Mouse (Mus musculus) megakaryocyte-erythroid progenitor cell, adult 5-6 weeks (primary cell): ENCODE data around the gene Vasn. TPM values are rescaled to one million over a fixed set of nuclear protein-coding genes. Genes with fewer than 3 reads are reported as not detected.

Experiments used
- total RNA-seq, 2 experiments: library from RNA; stranded (forward) in 1 of 2; stranded (reverse) in 1 of 2; fragments of 200-1000, 215-1000 nt in 1 of 2; fragments of >200 nt in 1 of 2; fragmentation: Nextera tagmentation in 1 of 2; gene quantifications; 2 replicates each; pipeline ENCODE4 v1.2.3; 2014 to 2017

Gene Vasn
- total RNA-seq, 2 experiments from 2014 or later = 0.38 TPM; not detected in 1

Other genes with a start within 250 kb of the Vasn start
- 3.3 and 7.0 TPM in 2 replicates for gene Adcy9, start 219.4 kb upstream of the Vasn start, total RNA-seq (2014; fragmentation: Nextera tagmentation)
- gene Adcy9, start 219.4 kb upstream of the Vasn start, total RNA-seq (2017) = 4.7 and 6.5 TPM in 2 replicates
- gene Srl, start 98.1 kb upstream of the Vasn start, total RNA-seq (2014; fragmentation: Nextera tagmentation) = 2.3 and 9.7 TPM in 2 replicates
- gene Srl, start 98.1 kb upstream of the Vasn start, total RNA-seq (2017) = 6.9 and 9.5 TPM in 2 replicates
- 31.4 and 38.4 TPM in 2 replicates for gene Tfap4, start 80.1 kb upstream of the Vasn start, total RNA-seq (2014; fragmentation: Nextera tagmentation)
- 47.3 and 69.9 TPM in 2 replicates for gene Tfap4, start 80.1 kb upstream of the Vasn start, total RNA-seq (2017)
- gene Glis2, start 45.2 kb upstream of the Vasn start, total RNA-seq (2014; fragmentation: Nextera tagmentation) = 2.0 TPM in 1 of 2 replicates, not detected in the other
- 0.33 TPM in 1 of 2 replicates, not detected in the other for gene Glis2, start 45.2 kb upstream of the Vasn start, total RNA-seq (2017)
- gene Pam16, start 15.0 kb upstream of the Vasn start, total RNA-seq (2014; fragmentation: Nextera tagmentation) = 76.0 and 100 TPM in 2 replicates
- gene Pam16, start 15.0 kb upstream of the Vasn start, total RNA-seq (2017) = 18.2 and 24.0 TPM in 2 replicates
- gene Dnaja3, start within 50 bp of the Vasn start, total RNA-seq (2014; fragmentation: Nextera tagmentation) = 56.5 and 81.2 TPM in 2 replicates
- gene Dnaja3, start within 50 bp of the Vasn start, total RNA-seq (2017) = 71.0 and 106 TPM in 2 replicates
- gene Coro7, start 39.8 kb downstream of the Vasn start, total RNA-seq (2014; fragmentation: Nextera tagmentation) = 48.2 and 78.5 TPM in 2 replicates
- 10.4 and 15.7 TPM in 2 replicates for gene Coro7, start 39.8 kb downstream of the Vasn start, total RNA-seq (2017)
- gene Nmral1, start 79.4 kb downstream of the Vasn start, total RNA-seq (2014; fragmentation: Nextera tagmentation) = 72.1 and 80.1 TPM in 2 replicates
- 81.5 and 95.5 TPM in 2 replicates for gene Nmral1, start 79.4 kb downstream of the Vasn start, total RNA-seq (2017)
- 28.4 and 31.9 TPM in 2 replicates for gene Hmox2, start 86.4 kb downstream of the Vasn start, total RNA-seq (2014; fragmentation: Nextera tagmentation)
- gene Hmox2, start 86.4 kb downstream of the Vasn start, total RNA-seq (2017) = 43.8 and 49.9 TPM in 2 replicates
- gene Cdip1, start 150.4 kb downstream of the Vasn start, total RNA-seq (2014; fragmentation: Nextera tagmentation) = 15.3 and 17.7 TPM in 2 replicates
- 14.0 and 15.5 TPM in 2 replicates for gene Cdip1, start 150.4 kb downstream of the Vasn start, total RNA-seq (2017)
- gene 4930562C15Rik, start 195.5 kb downstream of the Vasn start, total RNA-seq (2014; fragmentation: Nextera tagmentation) = not detected in 2 replicates
- gene 4930562C15Rik, start 195.5 kb downstream of the Vasn start, total RNA-seq (2017) = not detected in 2 replicates
- gene Ubald1, start 240.4 kb downstream of the Vasn start, total RNA-seq (2014; fragmentation: Nextera tagmentation) = 20.3 and 33.3 TPM in 2 replicates
- 15.2 and 16.5 TPM in 2 replicates for gene Ubald1, start 240.4 kb downstream of the Vasn start, total RNA-seq (2017)
- gene Mgrn1, start 246.3 kb downstream of the Vasn start, total RNA-seq (2014; fragmentation: Nextera tagmentation) = 16.0 and 21.8 TPM in 2 replicates
- 8.7 and 13.3 TPM in 2 replicates for gene Mgrn1, start 246.3 kb downstream of the Vasn start, total RNA-seq (2017)